Mouse (Mus musculus) adrenal gland, postnatal 10 days (tissue): ENCODE results near the gene Dnase1. TPM values are rescaled to one million over a fixed set of nuclear protein-coding genes. Genes with fewer than 3 reads are reported as not detected.
"Not testable (repeated sequence)": the region's sequence is repeated elsewhere in the genome, so short reads cannot be mapped to it uniquely, and the experiment has no call there.

ENCODE experiments used
- DNase-seq: peaks from one replicate; pipeline ENCODE4 v3.0.0; 2021; ENCODE audit warnings: mixed read lengths
- microRNA-seq: library from miRNA; unstranded; fragments of <30 nt; microRNA quantifications from one replicate; pipeline ENCODE4 v1.2.0, GENCODE M21; 2021
- total RNA-seq, 2 experiments: library from RNA; stranded (reverse); gene quantifications; 2 replicates each; pipeline ENCODE4 v1.2.3; 2021

Gene Dnase1
- total RNA-seq, 2 experiments from 2014 or later = not detected

DNA sequence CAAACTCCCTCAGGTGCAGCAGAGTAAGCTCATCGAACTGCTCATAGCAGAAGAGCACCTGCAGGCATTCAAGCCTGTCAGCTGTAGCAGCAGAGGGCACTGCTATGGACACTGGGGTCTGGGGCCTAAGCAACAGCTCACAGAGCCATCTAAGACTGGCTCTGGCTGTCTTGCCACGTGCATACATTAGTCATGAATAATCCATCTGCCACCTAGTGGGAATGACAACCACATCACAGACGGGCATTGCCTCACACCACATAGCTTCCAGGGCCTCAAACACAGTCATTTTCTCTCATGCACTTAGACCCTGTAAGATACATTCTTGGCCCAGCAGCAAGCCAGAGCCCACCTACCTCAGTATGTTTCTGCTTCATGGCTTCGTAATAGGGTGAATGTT, 8.8 kb downstream of the Dnase1 start:
- DNase-seq = no peak

DNA sequence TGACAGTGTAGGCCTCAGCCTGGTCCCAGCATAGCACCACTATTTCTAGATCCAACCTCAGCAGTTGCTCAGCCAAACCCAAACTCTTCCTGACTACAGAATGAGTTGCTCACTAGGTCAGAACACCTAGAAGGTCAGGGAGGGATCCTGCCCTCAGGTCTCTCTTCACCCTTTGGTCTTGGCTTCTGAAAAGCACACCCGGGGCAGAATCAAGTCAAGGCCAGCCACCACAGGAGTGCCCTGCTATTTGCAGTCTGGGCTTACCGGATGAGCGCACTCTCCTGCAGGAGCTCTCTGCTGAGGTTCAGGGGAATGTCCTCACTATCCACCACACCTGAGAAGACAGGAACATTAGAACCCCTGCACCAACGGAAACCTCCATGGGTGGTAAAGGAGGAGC, 15.9 kb downstream of the Dnase1 start:
- DNase-seq = no peak

DNA sequence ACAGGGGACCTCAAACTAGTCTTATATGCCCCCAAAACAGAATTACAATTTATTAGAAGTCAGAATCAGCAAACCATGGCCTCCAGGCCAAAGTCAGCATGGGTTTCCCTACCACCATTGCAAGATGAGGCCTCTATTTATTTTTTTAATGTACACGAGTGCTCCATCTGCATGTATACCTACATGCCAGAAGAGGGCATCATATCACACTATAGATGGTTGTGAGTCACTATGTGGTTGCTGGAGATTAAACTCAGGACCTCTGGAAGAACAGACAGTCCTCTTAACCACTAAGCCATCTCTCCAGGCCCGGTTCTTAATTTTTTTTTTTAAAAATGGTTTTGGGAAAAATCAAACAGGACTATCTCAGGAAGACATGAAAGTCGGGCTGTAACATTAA, 17.1 kb downstream of the Dnase1 start:
- DNase-seq = no peak

DNA sequence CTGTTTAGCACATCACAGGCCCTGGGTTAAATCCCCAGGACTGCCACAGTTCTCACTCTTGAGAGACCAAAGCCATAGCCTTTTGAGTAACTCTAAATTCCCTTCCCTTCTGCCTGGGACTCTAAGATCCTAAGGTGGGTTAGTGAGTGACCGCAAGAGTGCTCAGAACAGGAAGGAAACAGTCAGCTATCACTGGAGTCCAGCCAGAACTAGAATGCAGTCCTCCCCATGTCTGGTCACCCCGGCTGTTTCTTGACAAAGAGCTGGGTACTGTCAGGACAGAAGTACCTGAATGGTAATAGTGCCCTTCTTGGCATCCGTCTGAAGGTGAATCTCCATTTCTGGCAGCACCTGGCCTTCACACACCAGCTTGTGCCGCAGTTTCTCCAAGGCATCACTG, 28.2 kb downstream of the Dnase1 start:
- DNase-seq = no peak

DNA sequence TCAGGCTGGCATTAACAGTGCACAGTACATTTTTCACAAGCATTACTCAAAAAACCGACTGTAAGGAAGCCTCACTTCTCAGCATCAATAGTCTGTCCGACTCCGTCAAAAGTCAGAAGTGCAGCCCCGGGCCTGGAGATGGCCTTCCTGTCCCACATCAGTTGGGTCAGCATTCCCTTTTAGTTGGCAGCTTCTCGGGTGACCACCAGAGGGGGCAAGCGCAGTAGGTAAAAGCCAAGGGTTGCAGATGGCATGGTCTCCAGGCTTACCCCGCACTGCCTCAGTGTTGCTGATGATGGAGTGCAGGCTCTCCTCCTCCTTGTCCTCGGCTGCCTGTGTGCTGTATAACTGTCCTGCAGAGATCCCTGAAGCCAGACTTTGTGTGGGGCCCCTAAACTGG, 31.8 kb downstream of the Dnase1 start:
- DNase-seq = peak; percentile 71

DNA sequence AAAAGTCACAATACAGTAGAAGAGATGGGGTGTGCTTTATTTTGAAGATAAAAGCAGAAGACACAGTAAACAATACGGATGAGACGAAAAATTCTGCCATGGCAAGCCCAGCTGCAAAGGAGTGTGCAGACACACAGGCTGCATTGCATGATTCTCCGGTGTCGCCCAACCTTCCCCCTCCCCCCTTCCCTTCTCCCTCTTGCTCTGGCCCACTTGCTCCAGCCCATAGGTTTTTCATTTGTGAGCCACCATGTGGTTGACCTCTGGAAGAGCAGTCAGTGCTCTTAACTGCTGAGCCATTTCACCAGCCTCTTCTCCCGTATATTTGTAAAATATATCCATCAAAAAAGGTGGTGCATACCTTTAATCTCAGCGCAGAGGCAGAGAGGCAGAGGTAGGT, 37.6 kb downstream of the Dnase1 start:
- no peak for DNase-seq

DNA sequence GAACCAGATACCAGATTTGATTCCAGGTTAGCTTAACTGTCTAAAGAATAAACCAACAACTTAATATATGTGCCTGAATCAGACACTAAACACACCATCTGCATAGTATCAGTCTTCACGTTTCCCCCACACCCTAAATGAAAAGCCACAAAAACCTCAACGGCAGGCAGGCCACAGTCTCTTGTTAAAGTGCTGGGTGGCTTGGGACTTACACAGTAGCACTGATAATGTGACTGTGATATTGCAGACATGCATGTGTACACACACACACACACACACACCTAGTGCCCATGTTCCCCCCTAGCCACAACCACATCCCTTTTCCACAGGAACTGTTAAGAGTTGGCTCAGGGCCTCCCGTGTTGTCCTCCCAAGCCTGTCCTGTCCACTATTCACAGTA, 38.1 kb downstream of the Dnase1 start:
- DNase-seq = no peak

DNA sequence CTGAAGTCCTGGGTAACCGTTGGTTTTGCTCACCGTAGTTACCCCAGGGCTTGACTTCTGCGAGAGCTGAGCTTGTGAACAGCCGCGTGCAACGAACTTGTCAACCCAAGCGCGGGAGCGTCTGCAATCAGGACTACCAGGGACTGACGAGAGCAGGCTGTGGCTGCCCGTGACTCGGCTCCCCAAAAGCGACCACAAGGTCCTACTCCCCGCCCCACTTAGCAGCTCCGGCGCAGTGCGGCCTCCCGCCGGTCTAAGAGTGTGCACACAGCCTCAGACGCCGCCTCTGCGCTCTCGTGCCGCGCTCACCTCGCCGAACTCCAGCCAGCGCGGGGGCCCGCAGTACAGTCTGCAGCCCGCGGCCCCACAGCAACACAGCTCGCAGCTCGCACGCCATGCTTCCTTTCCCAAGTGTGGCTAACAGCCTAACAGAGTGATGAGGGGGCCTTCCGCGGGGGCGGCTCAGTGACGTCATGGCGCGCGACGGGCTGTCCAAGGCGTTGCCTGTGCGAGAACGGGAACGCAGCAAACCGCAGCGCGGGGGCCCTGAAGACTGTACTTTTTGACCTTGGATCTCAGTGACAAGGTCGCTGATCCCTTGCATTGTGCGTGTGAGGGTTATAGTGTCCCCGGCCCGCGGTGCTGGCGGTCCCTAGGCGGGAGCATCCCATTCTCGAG, 40.8 kb downstream of the Dnase1 start, which contains the start of gene Trap1:
Gene Trap1, minus strand, starts transcription at position 444 of the 678 bp plus-strand sequence.
- DNase-seq = peak; percentile 98

DNA sequence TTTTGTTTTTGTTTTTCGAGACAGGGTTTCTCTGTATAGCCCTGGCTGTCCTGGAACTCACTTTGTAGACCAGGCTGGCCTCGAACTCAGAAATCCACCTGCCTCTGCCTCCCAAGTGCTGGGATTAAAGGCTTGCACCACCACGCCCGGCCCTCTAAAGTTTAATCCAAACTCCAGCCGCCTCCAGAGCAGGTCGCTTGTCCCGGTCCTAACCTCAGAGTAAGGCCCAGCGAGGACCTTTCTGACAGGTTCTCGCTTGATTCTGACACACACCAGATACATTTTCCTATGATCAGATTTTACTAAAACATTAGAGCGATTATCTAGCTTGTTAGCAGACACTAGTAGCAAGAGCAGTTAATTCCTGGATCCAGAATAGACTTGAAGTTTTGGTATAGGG, 41.6 kb downstream of the Dnase1 start:
- not testable (repeated sequence) for DNase-seq

DNA sequence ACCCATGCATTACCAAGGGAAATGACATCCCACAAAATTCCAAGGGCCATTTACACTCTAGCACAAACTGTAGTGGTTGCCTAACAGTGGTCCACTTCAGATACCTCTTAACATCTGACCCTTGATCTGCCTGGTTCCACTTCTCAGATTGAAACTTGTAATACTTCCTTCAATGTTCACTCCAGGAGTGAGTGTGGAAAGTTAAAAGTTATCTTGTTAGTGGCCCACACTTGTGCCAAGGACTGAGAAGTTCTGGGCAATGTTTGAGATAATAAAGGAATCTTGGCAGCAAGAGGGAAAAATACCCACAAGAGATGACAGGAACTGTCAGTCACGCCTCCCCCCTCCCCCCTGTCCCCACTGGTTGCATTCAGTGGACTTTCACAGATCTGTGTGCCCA, 42.9 kb downstream of the Dnase1 start:
- no peak for DNase-seq

DNA sequence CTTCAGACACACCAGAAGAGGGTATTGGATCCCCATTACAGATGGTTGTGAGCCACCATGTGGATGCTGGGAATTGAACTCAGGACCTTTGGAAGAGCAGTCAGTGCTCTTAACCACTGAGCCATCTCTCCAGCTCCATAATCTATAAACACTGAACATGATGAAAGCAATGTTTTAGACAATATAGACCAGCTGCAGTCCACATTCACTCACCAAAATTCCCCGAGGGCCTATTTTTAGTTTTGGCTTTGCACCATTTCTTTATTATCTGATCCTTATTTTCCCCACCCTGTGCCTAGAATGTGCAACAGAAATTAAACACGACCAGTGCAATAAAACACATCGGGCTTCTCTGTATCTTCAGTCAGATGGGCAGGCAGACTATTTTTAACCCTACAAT, 43.7 kb downstream of the Dnase1 start:
- DNase-seq = not testable (repeated sequence)

DNA sequence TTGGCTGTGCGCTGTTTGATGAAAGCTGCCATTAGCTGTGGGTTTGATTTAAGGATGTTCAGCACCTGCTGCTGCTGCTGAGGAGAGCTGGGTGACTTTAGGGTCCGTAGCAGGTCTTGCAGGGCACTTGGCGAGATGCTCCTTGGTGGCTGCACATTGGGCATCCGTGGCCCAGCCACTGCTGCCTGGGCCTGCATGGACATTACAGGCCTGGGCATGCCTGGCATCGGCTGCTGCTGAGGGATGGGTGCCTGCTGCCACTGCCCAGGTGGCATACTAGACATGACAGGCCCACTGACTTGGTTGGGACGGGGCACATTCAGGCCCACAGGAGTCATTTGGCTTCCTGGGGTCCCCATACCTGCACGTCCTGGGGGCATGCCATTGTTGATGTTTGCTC, 48.3 kb downstream of the Dnase1 start:
- no peak for DNase-seq

DNA sequence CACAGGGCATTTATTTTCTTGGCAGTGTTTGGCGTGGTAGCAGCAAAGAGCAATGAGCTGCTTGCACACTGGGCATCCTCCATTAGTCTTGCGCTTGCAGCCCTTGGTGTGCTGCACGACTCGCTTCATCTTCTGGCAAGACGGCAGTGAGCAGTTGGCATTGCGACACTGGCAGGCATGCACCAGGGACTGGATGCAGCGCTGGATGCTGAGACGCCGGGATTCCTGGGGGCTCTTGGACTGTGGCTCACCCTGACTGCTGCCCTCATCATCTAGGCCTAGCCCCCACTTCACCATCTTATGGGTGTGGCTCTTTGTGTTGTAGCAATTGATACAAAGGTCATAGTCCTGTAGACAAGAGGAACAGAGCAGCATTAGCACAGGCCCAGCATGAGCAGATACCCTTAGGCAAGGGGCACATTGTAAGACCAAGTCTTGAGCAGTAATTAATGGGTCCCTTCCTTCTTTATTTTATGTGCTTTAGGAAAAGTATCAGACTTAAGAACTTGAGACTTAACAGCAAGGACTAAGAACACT, 49.2 kb downstream of the Dnase1 start:
- no peak for DNase-seq

DNA sequence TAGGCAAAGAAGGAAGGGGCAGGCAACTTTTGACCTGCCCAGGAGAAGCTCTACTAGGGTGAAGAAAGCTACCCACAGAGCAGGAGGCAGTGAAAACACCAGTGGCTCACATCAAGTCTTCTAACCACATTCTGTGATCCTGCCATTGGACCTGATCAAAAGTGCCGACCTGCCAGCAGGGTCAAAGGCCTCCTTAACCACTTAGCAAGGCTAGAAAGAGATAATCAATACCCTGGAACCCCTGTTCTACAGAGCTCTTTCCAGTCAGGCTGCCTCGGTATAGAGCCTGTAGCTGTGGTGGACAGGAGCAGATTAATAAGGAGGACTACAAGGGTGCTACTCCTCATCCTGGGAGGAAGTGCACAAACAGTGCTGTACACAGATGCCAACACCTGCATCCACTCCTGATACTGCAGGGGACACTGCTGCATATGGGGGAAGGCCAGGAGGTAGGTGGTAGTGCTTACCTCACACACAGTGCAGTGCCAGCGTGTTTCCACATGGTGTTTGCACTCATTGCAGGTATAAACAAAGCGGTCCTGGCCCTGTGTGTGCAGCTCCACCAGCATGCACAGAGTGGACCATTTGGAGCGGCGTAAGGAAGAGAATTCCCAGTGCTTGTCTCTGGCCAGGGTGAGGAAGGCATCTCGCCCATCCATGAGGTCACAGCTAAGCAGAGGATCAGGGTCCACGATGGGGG, 50.6 kb downstream of the Dnase1 start:
- DNase-seq = no peak

Small RNA genes within 50 kb of the gene (microRNA-seq; reads per million reads assigned to microRNA genes)
- gene Gm23413 = not detected

Other genes with a start within 250 kb of the Dnase1 start
- gene Olfr15, start 206.1 kb upstream of the Dnase1 start, total RNA-seq = not detected
- gene Zfp174, start 189.7 kb upstream of the Dnase1 start, total RNA-seq = 10 to 100 TPM in 1 of 2 experiments, 1 to 10 TPM in 1; 4.2 to 11.0 TPM
- gene Naa60, start 164.6 kb upstream of the Dnase1 start, total RNA-seq = 10 to 100 TPM; 71.5 to 79.4 TPM
- 10 to 100 TPM; 14.4 to 14.8 TPM for gene Zfp597, start 152.4 kb upstream of the Dnase1 start, total RNA-seq
- 1 to 10 TPM; 1.1 to 1.2 TPM for gene Gm20695, start 152.3 kb upstream of the Dnase1 start, total RNA-seq
- 1 to 10 TPM; 3.8 to 5.1 TPM for gene 1700037C18Rik, start 128.3 kb upstream of the Dnase1 start, total RNA-seq
- 10 to 100 TPM; 15.0 to 21.8 TPM for gene Cluap1, start 128.1 kb upstream of the Dnase1 start, total RNA-seq
- gene Nlrc3, start 60.3 kb upstream of the Dnase1 start, total RNA-seq = 1 to 10 TPM; 2.5 to 5.5 TPM
- gene Slx4, start 33.2 kb upstream of the Dnase1 start, total RNA-seq = 10 to 100 TPM; 19.8 to 21.3 TPM
- 100 to 1,000 TPM; 189 to 198 TPM for gene Trap1, start 40.9 kb downstream of the Dnase1 start, total RNA-seq
- gene Crebbp, start 177.1 kb downstream of the Dnase1 start, total RNA-seq = 10 to 100 TPM; 46.5 to 54.6 TPM